Mouse (Mus musculus) liver, embryonic 11.5 days (tissue): ENCODE data around the gene Ube3b. TPM values are rescaled to one million over a fixed set of nuclear protein-coding genes. Genes with fewer than 3 reads are reported as not detected.
A peak's percentile ranks its signal among the peaks of the same experiment; 100 is the strongest.

Experiments
- ATAC-seq: fragments of 200-750 bp; cut with Nextera tagmentation; replicated peaks from 2 replicates; pipeline ENCODE4 v1.8.0; 2017; ENCODE audit warnings: moderate number of reproducible peaks, mild to moderate bottlenecking, moderate TSS enrichment, moderate library complexity; ENCODE audit not compliant: low FRiP score
- DNase-seq: peaks from one replicate; pipeline ENCODE4 v3.0.0-alpha.2; 2017; ENCODE audit warnings: low spot score
- H3K27ac ChIP-seq: fragments of 300-500 bp; sonication (generic); 2 replicates; pipeline ENCODE4 v1.5.1; 2014; ENCODE audit warnings: mild to moderate bottlenecking, low read depth, low read length, control low read depth
- H3K27me3 ChIP-seq: fragments of 300-500 bp; sonication (generic); replicated peaks from 2 replicates; pipeline ENCODE4 v1.6.1; 2014; ENCODE audit warnings: low read length, mixed read lengths; ENCODE audit not compliant: control insufficient read depth, insufficient read depth
- H3K36me3 ChIP-seq: fragments of 300-500 bp; sonication (generic); 2 replicates; pipeline ENCODE4 v1.6.1; 2014; ENCODE audit warnings: mild to moderate bottlenecking, low read length, moderate library complexity, mixed read lengths; ENCODE audit not compliant: control insufficient read depth, insufficient read depth
- H3K4me1 ChIP-seq: fragments of 300-500 bp; sonication (generic); replicated peaks from 2 replicates; pipeline ENCODE4 v1.6.1; 2014; ENCODE audit warnings: low read length, mixed read lengths; ENCODE audit not compliant: control insufficient read depth, insufficient read depth
- H3K4me2 ChIP-seq: fragments of 300-500 bp; sonication (generic); 2 replicates; pipeline ENCODE4 v1.6.1; 2014; ENCODE audit warnings: mild to moderate bottlenecking, control low read depth, moderate library complexity
- H3K4me3 ChIP-seq: fragments of 300-500 bp; sonication (generic); 2 replicates; pipeline ENCODE4 v1.5.1; 2014; ENCODE audit warnings: low read depth, low read length, control low read depth
- H3K9ac ChIP-seq: fragments of 300-500 bp; sonication (generic); 2 replicates; pipeline ENCODE4 v1.6.1; 2014; ENCODE audit warnings: low read depth, low read length, control low read depth
- H3K9me3 ChIP-seq: fragments of 300-500 bp; sonication (generic); 2 replicates; pipeline ENCODE4 v1.6.1; 2016; ENCODE audit warnings: low read length, inconsistent platforms, mixed read lengths; ENCODE audit not compliant: control insufficient read depth
- WGBS: fragments of 180-500 bp; shearing (Covaris S2); extraction: QIAGEN DNeasy Blood & Tissue Kit; methylation state at CpG from one replicate; pipeline ENCODE4 v1.1.7; 2014; 5-methylcytosine and 5-hydroxymethylcytosine counted together
- polyA plus RNA-seq: library from polyadenylated mRNA; unstranded; fragments of >200 nt; fragmentation: Nextera tagmentation; extraction: Ambion mirVana; gene quantifications from 2 replicates; pipeline ENCODE4 v1.2.1, GENCODE M21; 2014

Ube3b gene
- polyA plus RNA-seq, 1 experiment from 2014 or later, result 41.1 TPM

DNA sequence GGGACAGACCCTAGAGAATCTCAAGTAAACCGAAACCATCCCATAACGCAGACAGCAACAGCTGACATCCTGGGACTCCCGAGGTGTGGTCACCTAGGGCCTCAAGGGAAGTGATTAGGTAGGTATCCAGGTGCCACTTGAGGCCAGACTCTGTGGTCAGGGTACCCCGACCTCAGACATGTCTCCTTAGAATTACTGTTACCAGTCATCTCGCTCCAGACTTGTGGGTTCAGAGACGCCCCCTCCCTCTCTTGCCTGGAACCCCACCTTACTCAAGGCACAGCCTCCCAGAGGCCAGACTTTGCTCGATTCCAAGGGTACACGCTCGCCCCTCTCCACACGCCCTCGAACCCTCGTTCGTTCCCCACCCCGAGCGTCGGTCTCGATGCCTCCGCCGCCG is 644 bp upstream of the Ube3b start:
- ATAC-seq (peak; percentile 26), DNase-seq (no peak)
- H3K4me3 ChIP-seq, result peak overlapping the region; percentile 81
- H3K9me3 ChIP-seq, result no peaks in the 10 kb centered on the region
- H3K36me3 ChIP-seq, result peaks cover 10% of the 10 kb centered on the region; the same call in 1 of the 2 replicates
- H3K27ac ChIP-seq, result peak overlapping the region; percentile 82
- H3K4me2 ChIP-seq, result peak overlapping the region; percentile 85
- 2% methylated on average over 20 of the region's 20 CpGs for WGBS
- peak overlapping the region; percentile 96 for H3K9ac ChIP-seq
- no peaks in the 10 kb centered on the region for H3K27me3 ChIP-seq
- H3K4me1 ChIP-seq, result peaks cover 56% of the 10 kb centered on the region

GRCm38 (mm10) chr5:114381013-114381351 is 575 bp downstream of the Ube3b start:
- peaks cover 45% of the 10 kb centered on the region for H3K4me1 ChIP-seq
- no peak for ATAC-seq
- H3K9ac ChIP-seq, result peak overlapping the region; percentile 96
- H3K4me2 ChIP-seq, result peak overlapping the region; percentile 85
- under 1% methylated on average over 18 of the region's 18 CpGs for WGBS
- no peaks in the 10 kb centered on the region for H3K9me3 ChIP-seq
- H3K4me3 ChIP-seq, result peak overlapping the region; percentile 81
- peaks cover 15% of the 10 kb centered on the region; the same call in 1 of the 2 replicates for H3K36me3 ChIP-seq
- H3K27ac ChIP-seq, result peak overlapping the region; percentile 82
- no peak for DNase-seq
- H3K27me3 ChIP-seq, result no peaks in the 10 kb centered on the region

GRCm38 (mm10) chr5:114383184-114383904 is 2.9 kb downstream of the Ube3b start:
- no peaks in the 10 kb centered on the region for H3K27me3 ChIP-seq
- no peak overlapping the region for H3K4me2 ChIP-seq
- 75% methylated on average over 9 of the region's 9 CpGs for WGBS
- no peak overlapping the region for H3K9ac ChIP-seq
- no peaks in the 10 kb centered on the region for H3K9me3 ChIP-seq
- H3K4me1 ChIP-seq, result peaks cover 24% of the 10 kb centered on the region
- H3K4me3 ChIP-seq, result no peak overlapping the region
- peaks cover 26% of the 10 kb centered on the region for H3K36me3 ChIP-seq
- DNase-seq (peak; percentile 50), ATAC-seq (no peak)
- no peak overlapping the region for H3K27ac ChIP-seq

DNA sequence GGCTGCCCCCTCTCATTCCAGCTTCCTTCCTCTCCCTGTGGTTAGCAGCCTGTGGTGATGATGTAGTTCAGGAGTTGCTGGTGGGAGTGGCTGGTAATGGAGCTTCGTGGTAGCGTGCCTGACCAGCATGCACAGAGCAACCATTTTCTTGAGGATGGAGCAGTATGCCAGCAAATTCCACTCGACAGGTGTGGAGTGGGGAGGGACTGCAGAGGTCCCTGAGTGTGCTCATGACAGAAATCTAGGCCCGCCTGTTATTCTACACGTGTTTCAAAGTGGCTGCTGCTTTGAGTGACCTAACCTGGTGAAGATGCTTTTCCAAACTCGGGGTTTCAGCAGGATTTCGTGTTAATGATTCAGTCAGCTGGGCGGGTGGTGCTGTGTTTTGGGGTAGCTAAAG is 4.0 kb downstream of the Ube3b start:
- Histone ChIP-seq H3K4me3 (no peak overlapping the region), H3K9ac (no peak overlapping the region), H3K4me2 (no peak overlapping the region), H3K27ac (no peak overlapping the region), H3K36me3 (peaks cover 36% of the 10 kb centered on the region), H3K4me1 (peaks cover 13% of the 10 kb centered on the region), H3K27me3 (no peaks in the 10 kb centered on the region), H3K9me3 (no peaks in the 10 kb centered on the region)
- ATAC-seq, result no peak
- WGBS, result 85% methylated on average over 8 of the region's 8 CpGs
- DNase-seq, result no peak

DNA sequence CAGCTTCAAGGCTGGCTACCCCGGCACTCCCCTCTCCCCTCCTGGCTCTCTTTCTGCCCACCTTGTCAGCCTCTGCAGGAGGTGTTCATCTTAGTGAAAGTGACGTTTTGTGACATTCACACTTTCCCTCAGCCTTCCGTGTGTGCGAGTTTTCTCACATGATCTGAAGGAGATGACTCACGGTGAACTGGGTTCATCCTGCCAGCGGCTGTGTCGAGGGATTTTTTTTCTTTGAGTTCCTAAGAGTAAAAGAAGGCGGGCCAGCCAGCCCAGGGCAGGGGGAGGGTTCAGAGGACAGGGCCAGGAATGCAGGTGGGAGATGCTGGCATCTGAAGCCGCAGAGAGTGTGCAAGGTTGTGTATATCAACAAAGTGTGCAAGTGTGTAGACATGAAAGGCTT is 12.8 kb downstream of the Ube3b start:
- Histone ChIP-seq H3K4me2 (no peak overlapping the region), H3K4me1 (no peaks in the 10 kb centered on the region), H3K27ac (no peak overlapping the region), H3K4me3 (no peak overlapping the region), H3K27me3 (no peaks in the 10 kb centered on the region), H3K36me3 (peaks cover 57% of the 10 kb centered on the region), H3K9ac (no peak overlapping the region), H3K9me3 (no peaks in the 10 kb centered on the region)
- WGBS, result 87% methylated on average over 9 of the region's 9 CpGs
- ATAC-seq, result no peak
- DNase-seq, result no peak

DNA sequence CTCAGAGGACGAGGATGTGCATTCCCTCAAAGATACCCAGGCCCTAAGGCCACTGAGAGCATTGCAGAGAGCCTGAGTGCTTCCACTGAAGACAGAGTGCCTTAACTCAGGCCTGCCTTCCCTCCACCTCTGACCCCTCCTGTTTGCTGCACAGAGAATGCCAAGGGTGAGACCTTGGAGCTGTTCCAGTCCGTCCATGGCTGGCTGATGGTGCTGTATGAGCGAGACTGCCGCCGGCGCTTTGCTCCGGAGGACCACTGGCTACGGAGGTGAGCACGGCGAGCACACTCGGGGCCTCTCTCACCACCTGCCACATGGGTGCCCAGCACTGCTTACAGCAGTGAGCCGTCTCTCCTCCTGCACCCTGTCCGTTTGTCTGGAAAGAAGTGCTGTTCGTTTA is 26.2 kb downstream of the Ube3b start:
- H3K4me2 ChIP-seq, result no peak overlapping the region
- H3K27me3 ChIP-seq, result no peaks in the 10 kb centered on the region
- peaks cover 68% of the 10 kb centered on the region for H3K36me3 ChIP-seq
- H3K9ac ChIP-seq, result no peak overlapping the region
- WGBS, result 94% methylated on average over 14 of the region's 14 CpGs
- no peaks in the 10 kb centered on the region for H3K4me1 ChIP-seq
- H3K4me3 ChIP-seq, result no peak overlapping the region
- H3K9me3 ChIP-seq, result no peaks in the 10 kb centered on the region
- no peak for ATAC-seq
- DNase-seq, result no peak
- no peak overlapping the region for H3K27ac ChIP-seq

DNA sequence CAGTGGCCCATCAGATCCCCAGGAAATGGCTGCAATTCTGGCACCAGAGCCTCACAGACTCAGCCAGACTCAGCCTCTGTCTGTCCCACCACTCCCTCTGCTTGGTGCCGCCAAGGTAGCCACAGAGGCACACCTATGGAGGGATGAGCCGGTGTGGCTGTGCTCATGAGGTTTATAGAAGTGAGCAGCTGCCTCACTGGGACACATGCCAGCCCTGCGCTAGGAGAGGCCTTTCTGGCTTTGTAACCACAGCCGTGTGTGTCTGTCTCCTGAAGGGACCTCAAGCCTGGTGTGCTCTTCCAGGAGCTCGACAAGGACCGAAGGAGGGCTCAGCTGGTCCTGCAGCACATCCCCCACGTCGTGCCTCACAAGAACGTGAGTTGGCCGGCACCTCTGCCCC is 26.9 kb downstream of the Ube3b start:
- Histone ChIP-seq H3K9ac (no peak overlapping the region), H3K9me3 (no peaks in the 10 kb centered on the region), H3K4me2 (no peak overlapping the region), H3K36me3 (peaks cover 66% of the 10 kb centered on the region), H3K27ac (no peak overlapping the region), H3K4me1 (0 out of 2 replicates have a peak, but pooled peaks cover 1% of the 10 kb centered on the region), H3K4me3 (no peak overlapping the region), H3K27me3 (no peaks in the 10 kb centered on the region)
- ATAC-seq (no peak), DNase-seq (no peak)
- 93% methylated on average over 10 of the region's 10 CpGs for WGBS

GRCm38 (mm10) chr5:114407810-114408209 is 27.4 kb downstream of the Ube3b start:
- H3K27me3 ChIP-seq, result no peaks in the 10 kb centered on the region
- WGBS, result 92% methylated on average over 9 of the region's 9 CpGs
- no peak overlapping the region for H3K9ac ChIP-seq
- H3K4me2 ChIP-seq, result no peak overlapping the region
- DNase-seq (no peak), ATAC-seq (no peak)
- peaks cover 63% of the 10 kb centered on the region for H3K36me3 ChIP-seq
- no peak overlapping the region for H3K4me3 ChIP-seq
- 0 out of 2 replicates have a peak, but pooled peaks cover 3% of the 10 kb centered on the region for H3K4me1 ChIP-seq
- no peak overlapping the region for H3K27ac ChIP-seq
- H3K9me3 ChIP-seq, result no peaks in the 10 kb centered on the region

DNA sequence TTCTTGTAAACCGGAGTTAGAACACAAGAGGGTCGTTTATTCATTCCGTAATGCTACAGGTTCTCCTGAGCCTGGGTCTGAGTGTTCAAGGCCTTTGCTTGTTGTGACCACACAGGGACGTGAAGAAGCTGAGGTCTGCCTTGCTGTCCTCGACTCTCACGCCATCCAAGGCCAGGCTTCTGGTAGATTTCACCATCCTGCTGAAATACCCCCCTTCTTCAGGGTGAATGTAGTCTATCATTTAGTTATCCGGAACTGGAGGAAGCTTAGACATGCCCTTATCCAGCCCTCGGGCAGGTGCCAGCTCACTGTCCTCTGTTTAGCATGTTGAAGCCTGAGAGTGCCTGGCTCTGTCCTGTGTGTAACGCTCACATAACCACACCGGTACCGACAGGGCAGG is 28.4 kb downstream of the Ube3b start:
- DNase-seq, result no peak
- no peak overlapping the region for H3K9ac ChIP-seq
- WGBS, result 93% methylated on average over 11 of the region's 11 CpGs
- H3K36me3 ChIP-seq, result peaks cover 58% of the 10 kb centered on the region
- H3K4me3 ChIP-seq, result no peak overlapping the region
- no peak overlapping the region for H3K27ac ChIP-seq
- H3K27me3 ChIP-seq, result no peaks in the 10 kb centered on the region
- ATAC-seq, result no peak
- no peaks in the 10 kb centered on the region for H3K9me3 ChIP-seq
- H3K4me1 ChIP-seq, result peaks cover 3% of the 10 kb centered on the region; the same call in 1 of the 2 replicates
- no peak overlapping the region for H3K4me2 ChIP-seq
